Mouse (Mus musculus): ENCODE results near the gene Zcchc17. TPM values are rescaled to one million over a fixed set of nuclear protein-coding genes. Genes with fewer than 3 reads are reported as not detected.

Gene Zcchc17
- polyA plus RNA-seq, 1 experiment: 3.2 TPM

GRCm38 (mm10) chr4:130323607-130324006 is 36.1 kb downstream of the Zcchc17 start:
- Histone ChIP-seq H3K9me3 (ENCODE audit: control insufficient read depth, low read length) (no peaks in the 10 kb centered on the region), H3K36me3 (ENCODE audit: control insufficient read depth) (peaks cover 91% of the 10 kb centered on the region), H3K4me1 (ENCODE audit: control insufficient read depth) (peaks cover 18% of the 10 kb centered on the region), H3K27me3 (ENCODE audit: control insufficient read depth) (no peaks in the 10 kb centered on the region), H3K4me3 (replicated peaks) (no peak overlapping the region)
- TF ChIP-seq GATA1 (IDR thresholded peaks at IDR 0.05; ENCODE audit: low read length) (no peak), TAL1 (IDR thresholded peaks at IDR 0.05; ENCODE audit: low read length) (no peak)

- H3K27me3 ChIP-seq (ENCODE audit: control insufficient read depth): no peaks in the 10 kb centered on the region
- no peak overlapping the region for H3K4me3 ChIP-seq (replicated peaks)
- peaks cover 19% of the 10 kb centered on the region for H3K4me1 ChIP-seq (ENCODE audit: control insufficient read depth)
- H3K36me3 ChIP-seq (ENCODE audit: control insufficient read depth): peaks cover 91% of the 10 kb centered on the region
- no peak for TF ChIP-seq TAL1 (IDR thresholded peaks at IDR 0.05; ENCODE audit: low read length)
- TF ChIP-seq GATA1 (IDR thresholded peaks at IDR 0.05; ENCODE audit: low read length): no peak
- H3K9me3 ChIP-seq (ENCODE audit: control insufficient read depth, low read length): no peaks in the 10 kb centered on the region
These were observed 36.6 kb downstream of the Zcchc17 start for GRCm38 (mm10) chr4:130323165-130323564.

- Histone ChIP-seq H3K36me3 (ENCODE audit: control insufficient read depth) (peaks cover 91% of the 10 kb centered on the region), H3K4me3 (replicated peaks) (no peak overlapping the region), H3K9me3 (ENCODE audit: control insufficient read depth, low read length) (no peaks in the 10 kb centered on the region), H3K4me1 (ENCODE audit: control insufficient read depth) (peaks cover 19% of the 10 kb centered on the region), H3K27me3 (ENCODE audit: control insufficient read depth) (no peaks in the 10 kb centered on the region)
- TF ChIP-seq GATA1 (IDR thresholded peaks at IDR 0.05; ENCODE audit: low read length) (no peak), TAL1 (IDR thresholded peaks at IDR 0.05; ENCODE audit: low read length) (no peak)
These were observed 37.2 kb downstream of the Zcchc17 start for GRCm38 (mm10) chr4:130322567-130322966.

GRCm38 (mm10) chr4:130321640-130322039 is 38.1 kb downstream of the Zcchc17 start:
- Histone ChIP-seq H3K36me3 (ENCODE audit: control insufficient read depth) (peaks cover 91% of the 10 kb centered on the region), H3K27me3 (ENCODE audit: control insufficient read depth) (no peaks in the 10 kb centered on the region), H3K4me3 (replicated peaks) (no peak overlapping the region), H3K9me3 (ENCODE audit: control insufficient read depth, low read length) (no peaks in the 10 kb centered on the region), H3K4me1 (ENCODE audit: control insufficient read depth) (peaks cover 19% of the 10 kb centered on the region)
- TF ChIP-seq TAL1 (IDR thresholded peaks at IDR 0.05; ENCODE audit: low read length) (no peak), GATA1 (IDR thresholded peaks at IDR 0.05; ENCODE audit: low read length) (no peak)

GRCm38 (mm10) chr4:130319564-130319963 is 40.2 kb downstream of the Zcchc17 start:
- Histone ChIP-seq H3K4me3 (replicated peaks) (no peak overlapping the region), H3K4me1 (ENCODE audit: control insufficient read depth) (peaks cover 19% of the 10 kb centered on the region), H3K27me3 (ENCODE audit: control insufficient read depth) (no peaks in the 10 kb centered on the region), H3K9me3 (ENCODE audit: control insufficient read depth, low read length) (no peaks in the 10 kb centered on the region), H3K36me3 (ENCODE audit: control insufficient read depth) (peaks cover 91% of the 10 kb centered on the region)
- no peak for TF ChIP-seq GATA1 (IDR thresholded peaks at IDR 0.05; ENCODE audit: low read length)

GRCm38 (mm10) chr4:130318122-130318521 is 41.6 kb downstream of the Zcchc17 start:
- TF ChIP-seq TAL1 (IDR thresholded peaks at IDR 0.05; ENCODE audit: low read length) (no peak), GATA1 (IDR thresholded peaks at IDR 0.05; ENCODE audit: low read length) (no peak)
- H3K27me3 ChIP-seq (ENCODE audit: control insufficient read depth): no peaks in the 10 kb centered on the region
- peaks cover 87% of the 10 kb centered on the region for H3K36me3 ChIP-seq (ENCODE audit: control insufficient read depth)

GRCm38 (mm10) chr4:130316691-130317090 is 43.1 kb downstream of the Zcchc17 start:
- Histone ChIP-seq H3K9me3 (ENCODE audit: control insufficient read depth, low read length) (no peaks in the 10 kb centered on the region), H3K4me3 (replicated peaks) (no peak overlapping the region), H3K4me1 (ENCODE audit: control insufficient read depth) (peaks cover 10% of the 10 kb centered on the region), H3K36me3 (ENCODE audit: control insufficient read depth) (peaks cover 73% of the 10 kb centered on the region), H3K27me3 (ENCODE audit: control insufficient read depth) (peaks cover 4% of the 10 kb centered on the region)
- no peak for TF ChIP-seq TAL1 (IDR thresholded peaks at IDR 0.05; ENCODE audit: low read length)
- TF ChIP-seq GATA1 (IDR thresholded peaks at IDR 0.05; ENCODE audit: low read length): no peak

More at GRCm38 (mm10) chr4:130318122-130318521, 41.6 kb downstream of the Zcchc17 start:
- H3K4me3 ChIP-seq (replicated peaks): no peak overlapping the region
- H3K4me1 ChIP-seq (ENCODE audit: control insufficient read depth): peaks cover 19% of the 10 kb centered on the region
- no peaks in the 10 kb centered on the region for H3K9me3 ChIP-seq (ENCODE audit: control insufficient read depth, low read length)

- TF ChIP-seq TAL1 (IDR thresholded peaks at IDR 0.05; ENCODE audit: low read length) (no peak), GATA1 (IDR thresholded peaks at IDR 0.05; ENCODE audit: low read length) (no peak)
- no peak overlapping the region for H3K4me3 ChIP-seq (replicated peaks)
- peaks cover 11% of the 10 kb centered on the region for H3K27me3 ChIP-seq (ENCODE audit: control insufficient read depth)
- peaks cover 7% of the 10 kb centered on the region for H3K4me1 ChIP-seq (ENCODE audit: control insufficient read depth)
- H3K9me3 ChIP-seq (ENCODE audit: control insufficient read depth, low read length): no peaks in the 10 kb centered on the region
- peaks cover 67% of the 10 kb centered on the region for H3K36me3 ChIP-seq (ENCODE audit: control insufficient read depth)
These were observed 43.8 kb downstream of the Zcchc17 start for GRCm38 (mm10) chr4:130315771-130316527.

- H3K27me3 ChIP-seq (ENCODE audit: control insufficient read depth): peaks cover 35% of the 10 kb centered on the region
- H3K9me3 ChIP-seq (ENCODE audit: control insufficient read depth, low read length): peaks cover 7% of the 10 kb centered on the region
- H3K4me1 ChIP-seq (ENCODE audit: control insufficient read depth): peaks cover 4% of the 10 kb centered on the region
- H3K36me3 ChIP-seq (ENCODE audit: control insufficient read depth): peaks cover 46% of the 10 kb centered on the region
- TF ChIP-seq TAL1 (IDR thresholded peaks at IDR 0.05; ENCODE audit: low read length) (no peak), GATA1 (IDR thresholded peaks at IDR 0.05; ENCODE audit: low read length) (no peak)
- no peak overlapping the region for H3K4me3 ChIP-seq (replicated peaks)
These were observed 46.2 kb downstream of the Zcchc17 start for GRCm38 (mm10) chr4:130313552-130313951.
